Mouse (Mus musculus): Measurements from ENCODE around the gene Mfsd5. TPM values are rescaled to one million over a fixed set of nuclear protein-coding genes. Genes with fewer than 3 reads are reported as not detected.
A peak's percentile ranks its signal among the peaks of the same experiment; 100 is the strongest.

Mfsd5 gene
- polyA plus RNA-seq (2017; shearing (Covaris generic)), result 10 to 100 TPM; 30.8 to 33.1 (median 31.8) TPM

DNA sequence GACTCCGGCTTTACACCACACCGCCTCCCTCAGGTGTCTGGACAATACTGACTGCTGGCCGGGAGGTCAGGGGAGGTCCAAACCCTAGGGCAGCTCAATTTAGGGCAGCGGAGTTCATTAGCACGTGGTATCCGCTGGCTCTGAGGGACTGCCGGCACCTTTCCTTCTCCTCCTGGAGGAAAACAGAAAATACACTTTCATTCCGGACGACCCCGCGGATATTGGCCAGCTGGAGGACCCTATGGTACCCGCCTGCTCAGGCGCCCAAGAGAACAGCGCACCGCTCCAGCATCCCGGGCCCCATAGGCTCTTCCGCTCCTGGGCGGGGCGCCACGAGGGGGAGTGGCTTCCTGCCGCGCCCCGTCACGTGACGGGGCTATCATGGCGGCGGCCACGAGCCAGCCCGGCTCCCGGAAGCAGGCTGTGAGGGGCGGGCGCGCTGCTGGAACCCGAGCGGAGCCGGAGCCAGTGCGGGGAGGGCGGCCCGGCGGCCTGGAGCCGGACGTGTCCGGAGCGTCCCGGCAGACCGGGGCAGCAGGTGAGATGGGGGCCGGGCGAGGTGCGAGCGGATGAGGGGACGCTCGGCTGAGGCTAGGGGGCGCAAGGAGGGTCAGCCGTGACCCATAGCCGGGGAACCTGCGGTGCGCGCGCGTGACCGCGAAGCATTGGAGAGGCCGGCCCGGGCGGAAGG is at the start of gene Mfsd5:
TSS of gene Mfsd5 (plus strand) at position 363 of the 691 bp plus-strand sequence.
- ATAC-seq, result peak; percentile 98

DNA sequence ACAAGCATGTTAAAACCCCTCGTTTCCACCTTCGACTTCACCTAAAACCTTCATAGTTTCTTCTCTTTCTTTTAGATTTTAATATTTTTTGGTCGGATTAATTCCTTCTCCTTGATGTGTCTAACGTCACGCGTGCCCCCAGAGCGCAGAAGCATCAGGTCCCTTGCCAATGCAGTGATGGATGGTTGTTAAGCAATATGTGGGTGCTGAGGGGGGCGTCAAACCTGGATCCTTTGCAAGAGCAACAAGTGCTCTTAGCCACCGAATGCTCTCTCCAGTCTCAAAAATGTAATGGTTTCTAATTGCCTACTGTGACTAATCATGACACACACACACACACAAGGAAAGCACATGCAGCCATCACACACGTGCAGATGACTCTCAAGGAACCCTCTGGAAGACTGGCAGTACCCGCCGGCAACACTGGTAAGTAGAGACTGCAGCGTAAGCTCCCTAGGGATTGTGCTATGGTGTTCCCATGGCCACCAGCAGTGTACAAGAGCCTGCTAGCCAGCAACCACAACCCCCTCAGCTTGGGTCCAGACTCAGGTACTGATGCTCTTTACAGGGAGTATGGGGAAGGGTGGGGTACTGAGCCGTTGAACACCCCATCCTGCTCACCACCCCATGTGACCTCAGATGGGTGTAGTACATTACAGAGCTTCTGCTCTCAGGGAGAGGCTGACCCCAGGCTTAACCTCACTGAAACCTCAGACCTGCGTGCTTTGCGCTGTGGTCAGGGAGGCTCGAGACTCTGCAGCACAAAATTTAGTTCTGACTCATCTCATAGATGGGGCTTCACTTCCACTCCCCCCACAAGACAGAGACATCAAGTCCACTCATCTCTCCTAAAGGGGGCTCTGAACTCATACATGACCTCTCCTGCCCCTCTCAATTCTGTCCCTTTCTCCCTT is 48.6 kb upstream of the Mfsd5 start:
- ATAC-seq, result peak; percentile 54

DNA sequence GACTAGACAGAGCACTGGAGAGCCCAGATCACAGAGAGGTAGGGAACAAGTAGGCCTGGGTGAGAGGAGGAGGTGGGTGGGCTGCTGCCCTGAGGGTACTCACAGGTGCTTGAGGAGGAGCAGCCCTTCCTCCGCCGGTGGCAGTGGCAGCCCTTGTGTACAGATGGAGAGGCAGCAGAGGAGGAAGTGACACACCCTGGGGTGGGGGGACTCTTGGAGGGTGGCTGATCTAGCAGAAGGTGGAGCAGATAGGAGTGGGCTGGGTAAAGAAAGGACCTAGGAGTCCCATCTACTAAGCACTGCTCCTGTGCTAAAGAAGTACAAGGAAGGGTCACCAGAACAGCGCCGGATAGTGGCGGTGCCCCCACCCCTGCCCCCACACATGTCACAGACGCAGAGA is 47.5 kb upstream of the Mfsd5 start, which contains the start of gene Itgb7:
TSS of gene Itgb7 (minus strand) at position 197 of the 400 bp plus-strand sequence.
- ATAC-seq, result peak; percentile 78

DNA sequence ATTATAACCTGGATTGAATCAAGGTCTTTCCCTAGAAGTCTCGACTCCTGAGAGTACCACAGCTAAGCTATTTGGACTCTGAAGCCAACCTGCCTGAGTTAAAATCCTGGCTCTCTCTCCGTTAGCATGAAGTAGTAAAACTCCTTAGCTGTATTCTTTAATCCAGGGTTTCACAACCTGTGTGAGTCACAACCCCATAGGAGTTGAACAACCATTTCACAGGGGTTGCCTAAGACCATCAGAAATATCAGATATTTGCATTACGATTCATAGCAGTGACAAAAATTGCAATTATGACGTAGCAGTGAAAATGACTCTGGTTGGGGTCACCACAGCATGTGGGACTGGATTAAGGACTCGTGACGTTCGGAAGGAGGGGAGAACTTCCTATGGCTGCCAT is 46.5 kb upstream of the Mfsd5 start:
- no peak for ATAC-seq

DNA sequence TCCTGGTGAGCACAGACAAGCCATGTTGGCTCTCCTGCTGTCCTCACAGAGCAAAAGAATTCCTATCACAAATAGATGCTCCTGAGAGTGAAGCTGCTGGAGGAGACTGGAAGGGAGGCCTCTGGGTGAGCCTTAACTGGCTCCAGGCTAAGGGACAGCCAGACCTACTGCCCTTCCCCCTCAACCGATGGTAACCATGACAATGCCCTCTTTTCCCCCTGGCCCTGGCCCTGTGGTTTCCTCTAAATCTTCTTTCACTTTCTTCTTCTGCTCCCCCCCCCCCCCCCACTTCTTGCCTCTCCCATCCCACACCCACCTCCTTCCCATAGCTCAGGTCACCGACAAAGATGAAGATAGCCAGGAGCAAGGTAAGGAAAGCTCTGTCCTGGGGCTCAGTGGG is 45.4 kb upstream of the Mfsd5 start:
- ATAC-seq, result peak; percentile 32

DNA sequence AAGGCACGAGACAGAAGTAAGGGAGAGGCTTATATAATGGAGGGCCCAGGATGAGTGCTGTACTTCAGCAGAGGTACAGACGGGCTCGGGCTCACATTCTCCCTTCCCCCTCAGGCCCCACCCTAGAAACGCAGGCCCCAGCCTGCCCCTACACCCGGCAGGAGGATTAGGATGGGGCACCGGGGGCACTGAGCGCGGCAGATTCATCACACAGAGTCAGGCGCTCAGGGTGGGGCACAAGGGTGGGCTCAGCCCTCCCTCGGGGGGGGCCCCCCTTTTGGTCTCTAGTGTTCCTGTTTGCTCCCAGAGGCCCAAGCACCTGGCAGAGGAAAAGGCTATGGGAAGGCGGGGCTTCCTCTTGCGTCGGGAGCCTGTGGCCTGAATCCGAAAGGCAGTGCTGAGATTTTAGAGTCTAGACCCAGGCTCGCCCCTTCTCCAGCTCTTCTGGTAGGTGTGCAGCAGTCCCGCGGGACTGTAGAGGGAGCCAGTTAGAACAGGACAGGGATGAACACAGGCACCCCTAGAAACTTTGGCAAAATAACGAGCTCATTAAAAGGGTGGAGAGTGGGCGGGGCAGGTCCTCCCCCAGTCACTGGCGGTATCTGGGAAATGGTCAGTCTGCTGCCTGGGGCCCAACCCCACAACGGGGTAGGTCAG is 43.8 kb upstream of the Mfsd5 start:
- no peak for ATAC-seq

DNA sequence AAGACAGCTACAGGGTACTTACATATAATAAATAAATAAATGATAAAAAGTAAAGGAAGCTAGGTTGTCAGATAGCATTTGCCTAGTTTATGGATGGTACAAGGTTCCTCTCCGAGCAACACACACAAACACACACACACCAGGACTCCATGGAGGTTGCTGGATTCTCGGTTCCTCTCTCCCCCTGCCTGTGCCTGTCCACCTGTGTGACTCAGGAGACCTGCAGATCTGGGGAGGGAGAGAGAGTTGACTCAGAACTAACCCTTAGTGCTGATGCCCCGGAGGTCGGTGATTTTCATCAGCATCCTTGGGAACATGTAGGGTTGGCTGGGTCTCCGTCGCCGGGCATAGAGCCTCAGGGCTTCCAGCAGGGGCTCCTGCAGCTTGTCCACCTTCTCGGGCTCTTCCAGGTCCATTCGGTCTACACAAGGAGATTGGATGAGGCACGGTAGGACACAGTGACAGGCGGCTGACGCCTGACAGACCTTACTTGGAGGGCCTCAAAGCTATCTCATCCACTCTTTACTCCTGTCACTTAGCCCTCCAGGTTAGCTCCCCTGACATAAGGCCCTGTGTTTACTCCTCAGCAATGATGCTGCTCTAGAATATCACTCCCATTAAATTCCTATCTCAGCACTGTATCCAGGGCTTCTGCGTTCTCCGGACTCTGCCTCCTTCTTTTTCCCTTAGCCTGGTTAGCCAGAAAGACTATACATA is 40.6 kb upstream of the Mfsd5 start:
- ATAC-seq, result no peak

DNA sequence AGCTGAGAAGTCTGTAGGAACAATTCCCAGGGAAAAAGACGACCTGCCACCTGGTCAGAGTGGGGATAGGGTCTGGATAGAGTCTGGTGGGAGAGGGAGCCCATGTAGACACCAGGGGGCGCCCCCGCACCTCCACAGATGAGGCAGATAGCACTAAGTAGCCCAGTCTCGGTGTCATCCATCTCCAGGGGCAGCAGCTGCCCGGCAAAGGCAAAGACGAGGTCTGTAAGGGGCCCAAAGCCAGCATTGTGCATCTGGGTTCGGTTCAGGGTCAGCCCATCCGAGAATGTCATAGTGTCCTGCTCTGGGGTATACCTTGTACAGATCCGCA is 40.0 kb upstream of the Mfsd5 start:
- ATAC-seq, result peak; percentile 42

DNA sequence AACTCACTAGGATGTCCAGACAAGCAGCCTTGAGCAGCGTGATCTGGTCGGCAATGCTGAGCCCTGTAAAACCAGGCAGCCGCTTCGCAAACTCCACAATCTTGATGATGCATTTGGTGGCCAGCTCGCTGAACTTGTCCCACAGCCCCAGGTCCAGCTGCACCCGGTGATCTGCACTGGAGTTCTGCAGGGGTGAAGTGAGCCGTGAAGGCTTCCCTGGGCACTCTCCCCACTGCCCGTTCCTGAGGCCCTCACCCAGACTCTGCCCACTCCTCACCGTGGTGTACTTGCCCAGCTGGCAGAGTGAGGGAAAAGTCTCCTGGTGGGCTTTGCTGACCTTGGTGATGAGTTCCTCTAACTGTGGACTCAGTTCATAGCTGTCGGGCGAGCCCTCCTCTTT is 39.4 kb upstream of the Mfsd5 start:
- no peak for ATAC-seq

DNA sequence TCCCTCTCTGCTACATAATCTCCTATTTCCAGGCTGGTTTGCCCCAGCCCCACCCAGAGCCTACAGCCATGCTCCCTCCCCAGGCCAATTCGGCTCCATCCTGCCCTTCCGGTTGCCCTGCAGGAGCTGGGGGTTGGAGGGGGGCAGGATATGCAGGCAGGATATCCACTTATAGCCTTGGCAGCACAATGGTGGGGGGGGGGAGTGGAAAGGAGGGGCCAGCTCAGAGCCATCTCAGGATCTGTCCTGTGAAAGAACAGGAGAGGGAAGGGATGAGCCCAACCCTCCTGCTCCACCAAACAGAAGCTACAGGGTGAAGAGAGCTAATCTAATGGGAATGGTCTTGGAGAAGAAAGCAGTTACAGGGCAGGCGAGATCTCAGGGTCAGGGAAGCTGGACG is 38.6 kb upstream of the Mfsd5 start:
- ATAC-seq, result no peak

DNA sequence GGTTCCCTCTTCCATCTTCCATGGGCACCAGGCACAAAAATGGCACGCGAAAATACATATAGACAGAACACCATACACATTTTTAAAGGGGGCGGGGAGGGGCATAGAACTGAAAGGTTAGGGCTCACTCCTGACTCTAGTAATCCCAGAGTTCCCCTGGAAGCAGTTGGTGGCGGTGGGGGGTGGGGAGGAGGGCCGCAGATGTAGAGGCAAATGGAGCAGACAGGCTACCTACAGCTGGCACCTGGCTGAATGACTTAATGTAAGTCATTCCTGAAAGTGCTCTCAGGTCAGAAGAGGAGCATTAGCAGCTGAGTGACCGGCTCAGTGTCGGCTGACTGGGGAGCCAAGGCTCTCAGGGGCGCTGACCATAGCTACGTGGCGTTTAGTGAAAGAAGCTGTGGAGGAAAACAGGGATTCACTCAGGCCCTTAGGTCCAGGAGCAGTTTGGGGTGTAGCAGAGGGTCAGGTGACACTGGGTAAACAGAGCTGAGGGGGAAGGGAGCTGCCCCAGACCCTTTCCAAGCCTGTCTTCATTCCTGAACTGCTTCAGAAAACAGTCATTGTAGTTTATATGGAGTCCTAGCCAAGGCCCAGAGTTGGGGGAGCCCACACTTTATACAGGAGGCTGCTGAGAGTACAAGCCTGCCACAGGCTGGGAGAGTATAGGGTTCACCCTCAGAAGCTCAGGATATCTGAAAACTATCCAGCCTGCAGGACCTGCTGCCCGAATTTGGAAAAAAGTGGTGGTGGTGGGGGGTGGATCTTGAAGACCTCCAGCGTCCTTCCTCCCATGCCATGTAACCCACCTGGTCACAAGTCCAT is 36.6 kb upstream of the Mfsd5 start:
- ATAC-seq, result no peak

DNA sequence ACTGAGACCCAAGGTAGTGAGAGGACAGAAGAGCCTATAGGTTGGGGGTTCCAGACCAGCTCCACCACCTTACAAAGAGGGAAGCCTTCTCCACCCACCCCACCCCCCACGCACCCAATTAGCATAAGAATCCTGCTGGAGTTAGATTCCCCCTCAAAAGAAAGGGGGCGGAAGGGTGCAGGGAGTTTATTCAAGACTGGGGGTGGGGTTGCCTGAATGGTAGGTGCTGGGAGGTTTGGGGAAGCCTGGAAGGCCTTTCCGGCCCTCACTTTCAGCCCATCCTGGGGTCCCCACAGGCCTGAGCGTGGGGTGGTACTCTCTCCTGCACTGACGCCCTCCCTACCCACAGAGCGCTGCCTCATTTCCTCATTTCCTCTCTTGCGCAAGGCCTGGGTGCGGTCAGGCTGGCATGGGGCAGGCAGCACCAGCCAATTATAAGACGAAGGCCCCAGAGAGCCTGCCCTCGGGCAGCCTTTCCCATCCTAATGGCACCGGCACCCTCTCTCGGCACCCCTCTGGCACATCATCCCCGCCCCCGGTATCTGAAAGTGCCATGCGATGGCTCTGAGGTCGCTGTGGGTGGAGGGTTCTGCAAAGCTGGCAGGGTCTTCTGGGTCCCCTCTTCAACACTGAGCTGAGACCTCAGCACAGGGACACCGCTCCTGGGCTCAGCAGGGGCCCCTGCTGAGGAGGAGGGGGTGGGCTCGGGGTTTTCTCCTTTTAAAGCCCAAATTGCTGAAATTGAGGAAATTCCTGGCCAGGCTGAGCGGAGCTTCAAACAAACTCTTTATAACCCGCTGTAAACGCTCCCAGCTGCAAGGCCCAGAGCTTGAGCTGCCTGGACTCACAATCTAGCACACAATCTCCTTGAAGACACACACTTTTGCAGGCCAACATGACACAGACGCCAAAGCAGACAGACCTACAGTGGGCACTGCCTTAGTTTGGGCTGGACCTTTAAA is 35.7 kb upstream of the Mfsd5 start:
- ATAC-seq, result no peak

DNA sequence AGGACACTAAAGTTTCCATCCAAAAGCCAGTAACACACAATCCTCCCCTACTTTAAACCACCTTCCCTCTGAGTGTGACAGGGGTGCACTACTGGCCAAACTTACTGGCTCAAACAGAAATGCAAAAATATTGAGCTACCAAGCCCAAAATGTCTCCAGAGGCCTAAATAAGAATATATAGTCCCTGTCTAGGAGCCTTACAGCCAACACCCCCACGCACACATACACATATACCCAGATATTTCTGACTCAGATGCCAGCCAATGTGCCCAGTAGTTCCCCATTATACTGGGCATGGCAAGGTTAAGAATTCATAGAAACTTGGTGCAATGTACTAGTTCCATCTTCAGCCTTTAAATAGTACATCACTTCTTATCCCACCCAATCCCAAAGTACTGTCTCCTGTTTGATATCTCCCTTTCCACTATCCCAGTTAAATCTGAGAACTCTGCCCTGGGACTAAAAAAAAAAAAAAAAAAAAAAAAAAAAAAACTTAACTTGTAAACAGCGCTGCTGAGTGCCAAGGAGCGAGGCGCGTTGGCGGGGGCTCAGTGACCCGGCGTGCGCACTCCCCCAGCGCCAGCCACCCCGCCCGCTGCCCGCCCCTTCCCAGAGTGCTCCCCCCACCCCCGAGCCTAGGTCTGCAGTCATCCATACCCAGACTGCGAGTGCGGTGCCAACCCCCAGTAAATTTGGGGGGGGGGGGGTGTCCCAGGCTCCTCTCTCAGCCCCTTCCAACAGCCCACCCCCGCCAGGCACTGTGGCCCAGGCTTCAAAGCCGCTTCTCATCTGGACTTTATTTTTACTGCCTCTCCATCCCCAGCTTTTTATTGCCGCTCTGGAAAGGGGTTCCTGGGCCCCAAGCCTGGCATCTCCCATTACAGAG is 34.7 kb upstream of the Mfsd5 start:
- no peak for ATAC-seq

DNA sequence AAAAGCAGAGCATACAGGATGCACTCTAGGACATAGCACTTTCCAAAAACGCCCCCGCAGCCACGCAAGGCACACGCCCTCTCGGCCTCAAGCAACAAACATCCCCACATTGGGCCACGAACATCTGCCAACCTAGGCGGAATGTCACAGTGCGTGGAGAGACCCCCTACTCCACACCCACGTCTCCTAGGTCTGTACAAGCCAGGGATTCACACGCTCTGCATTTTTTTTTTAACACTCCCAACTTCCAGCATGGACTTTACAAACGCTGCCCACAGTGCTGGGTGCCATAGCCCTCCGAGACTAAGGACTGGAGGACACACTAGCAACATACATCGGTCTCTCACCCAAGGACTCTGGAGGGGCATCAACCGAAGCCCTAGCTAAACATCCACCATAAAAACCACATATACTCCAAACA is 33.8 kb upstream of the Mfsd5 start:
- peak; percentile 20 for ATAC-seq

DNA sequence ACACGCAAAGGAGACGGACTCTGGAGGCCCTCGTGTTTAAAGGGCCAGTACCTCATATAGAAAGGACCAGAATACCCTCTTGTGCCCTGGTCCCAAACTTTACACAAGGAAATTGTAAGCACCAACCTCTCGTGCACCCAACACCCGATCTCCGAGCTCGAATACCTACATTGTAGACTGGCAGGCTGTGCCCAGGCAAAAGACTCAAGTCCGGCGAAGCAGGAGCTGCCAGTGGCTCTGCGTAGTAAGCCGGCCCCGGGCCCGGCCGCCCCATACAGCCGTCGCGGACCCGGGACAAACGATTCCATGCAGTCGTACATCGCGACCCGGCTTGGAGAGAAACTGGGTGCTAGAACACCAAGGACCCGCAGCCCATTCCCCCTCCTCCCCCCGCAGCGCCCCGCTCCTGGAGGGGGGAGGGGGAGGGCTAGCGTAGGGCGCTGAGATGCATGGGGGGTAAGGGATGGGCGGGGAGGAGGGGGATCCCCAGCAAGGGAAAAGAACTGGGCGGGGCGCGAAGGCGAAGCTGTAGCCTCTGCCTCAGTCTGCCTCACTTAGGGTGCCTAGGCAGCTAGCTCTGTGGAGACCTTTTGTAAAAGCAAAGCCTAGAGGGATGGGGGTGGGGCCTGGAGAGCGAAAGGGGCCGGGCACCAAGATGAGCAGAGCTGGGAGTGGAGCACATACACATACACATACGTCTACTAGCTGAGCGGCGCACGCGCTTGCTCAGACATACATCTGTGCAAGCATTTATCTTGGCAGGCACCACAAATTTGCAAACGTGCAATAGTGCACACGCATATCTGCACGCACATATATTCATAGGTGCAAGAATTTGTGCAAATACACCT is 33.1 kb upstream of the Mfsd5 start:
- ATAC-seq, result peak; percentile 79

DNA sequence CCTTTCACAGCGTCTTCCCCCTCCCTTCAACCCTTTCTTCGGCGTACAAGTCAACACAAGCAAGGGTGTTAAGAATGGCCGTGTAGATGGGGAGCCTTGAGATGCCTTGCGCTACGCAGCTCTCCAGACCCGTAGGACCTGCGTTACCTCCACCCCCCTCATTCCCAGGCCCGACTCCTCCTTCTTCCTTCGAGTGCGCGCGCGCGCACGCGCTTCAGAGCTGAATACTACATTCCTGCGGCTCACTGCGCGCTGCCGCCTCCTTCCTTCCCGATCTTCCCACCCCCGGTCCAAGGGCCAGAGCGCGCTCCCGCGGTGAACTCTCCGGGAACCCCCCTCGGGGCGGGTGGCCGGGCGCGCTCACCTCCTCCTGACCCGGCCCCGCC is 32.4 kb upstream of the Mfsd5 start:
- peak; percentile 52 for ATAC-seq

DNA sequence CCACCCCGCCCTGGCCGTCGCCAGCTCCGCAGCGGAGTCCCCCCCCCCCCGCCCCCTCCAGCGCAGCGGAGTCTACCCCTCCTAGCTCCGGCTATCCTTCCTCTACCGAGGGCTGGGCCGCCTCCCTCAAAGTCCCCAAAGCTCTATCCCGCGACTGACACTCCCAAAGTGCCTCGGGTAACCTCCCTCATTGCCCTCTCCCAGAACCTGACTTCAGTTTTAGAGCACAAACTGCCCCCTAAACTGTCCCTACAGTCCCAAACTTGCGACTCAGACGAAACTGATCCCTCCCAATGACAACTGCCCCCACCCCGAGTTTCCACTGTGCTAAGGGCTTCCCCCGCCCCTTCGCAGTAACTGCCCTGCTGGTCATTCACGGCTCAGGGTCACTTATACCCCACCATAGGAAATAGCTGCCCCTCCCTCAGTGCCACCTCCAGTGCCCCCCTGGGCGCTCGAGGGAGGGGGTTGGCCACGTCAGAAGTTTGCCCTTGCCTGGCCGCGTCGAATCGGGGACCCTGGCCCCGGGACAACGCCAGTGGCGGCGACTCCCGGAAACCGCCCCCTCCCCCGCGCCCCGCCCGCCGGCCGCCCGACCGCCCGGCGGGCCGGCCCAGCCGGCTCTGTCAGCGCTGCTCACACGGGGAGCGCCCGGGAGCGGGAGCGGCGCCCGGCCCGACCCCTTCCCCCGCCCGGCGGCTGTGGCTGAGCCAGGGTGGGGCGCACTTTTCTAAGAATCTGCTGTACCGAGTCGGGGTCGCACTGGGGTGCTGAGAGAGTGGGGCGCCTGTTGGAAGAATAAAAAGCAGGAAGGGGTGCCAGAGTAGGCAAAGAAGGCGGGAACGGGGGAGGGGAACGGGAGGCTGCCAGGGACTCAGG is 31.8 kb upstream of the Mfsd5 start:
- peak; percentile 17 for ATAC-seq
